Mouse (Mus musculus): Measurements from ENCODE around the gene Mpv17l. TPM values are rescaled to one million over a fixed set of nuclear protein-coding genes. Genes with fewer than 3 reads are reported as not detected.

The Mpv17l gene
- polyA plus RNA-seq, 2 experiments: 3.4 to 4.3 TPM

GRCm38 (mm10) chr16:13994076-13994475 is 91.1 kb downstream of the Mpv17l start:
- ATAC-seq (ENCODE audit: low FRiP score, low read depth): no peak

GRCm38 (mm10) chr16:13994502-13994901 is 91.5 kb downstream of the Mpv17l start:
- Histone ChIP-seq H3K36me3 (ENCODE audit: control insufficient read depth, insufficient read depth, low read length) (no peaks in the 10 kb centered on the region), H3K27ac (replicated peaks; ENCODE audit: low read depth, low read length) (no peak overlapping the region), H3K9me3 (ENCODE audit: control insufficient read depth, low read length) (no peaks in the 10 kb centered on the region), H3K27me3 (ENCODE audit: control insufficient read depth, insufficient read depth, low read length) (no peaks in the 10 kb centered on the region), H3K4me2 (replicated peaks; ENCODE audit: low read depth, low read length, severe bottlenecking) (no peak overlapping the region), H3K4me1 (ENCODE audit: control insufficient read depth, insufficient read depth, low read length) (no peaks in the 10 kb centered on the region), H3K9ac (ENCODE audit: low read depth, low read length, severe bottlenecking) (no peak overlapping the region), H3K4me3 (replicated peaks; ENCODE audit: low read length) (no peak overlapping the region)
- no peak for TF ChIP-seq POLR2A (IDR thresholded peaks at IDR 0.05; ENCODE audit: borderline replicate concordance, extremely low read depth, insufficient read depth, insufficient read length)
- ATAC-seq (ENCODE audit: low FRiP score, low read depth): no peak
- DNase-seq (ENCODE audit: low spot score): no peak
- 61% methylated on average over 1 of the region's 1 CpGs for WGBS

More at GRCm38 (mm10) chr16:13994076-13994475, 91.1 kb downstream of the Mpv17l start:
- Histone ChIP-seq H3K27me3 (ENCODE audit: control insufficient read depth, insufficient read depth, low read length) (no peaks in the 10 kb centered on the region), H3K4me1 (ENCODE audit: control insufficient read depth, insufficient read depth, low read length) (no peaks in the 10 kb centered on the region), H3K4me3 (replicated peaks; ENCODE audit: low read length) (no peak overlapping the region), H3K36me3 (ENCODE audit: control insufficient read depth, insufficient read depth, low read length) (no peaks in the 10 kb centered on the region), H3K27ac (replicated peaks; ENCODE audit: low read depth, low read length) (no peak overlapping the region), H3K9ac (ENCODE audit: low read depth, low read length, severe bottlenecking) (no peak overlapping the region), H3K9me3 (ENCODE audit: control insufficient read depth, low read length) (no peaks in the 10 kb centered on the region), H3K4me2 (replicated peaks; ENCODE audit: low read depth, low read length, severe bottlenecking) (no peak overlapping the region)
- TF ChIP-seq POLR2A (IDR thresholded peaks at IDR 0.05; ENCODE audit: borderline replicate concordance, extremely low read depth, insufficient read depth, insufficient read length): no peak
- DNase-seq (ENCODE audit: low spot score): no peak
- 90% methylated on average over 1 of the region's 1 CpGs for WGBS

Other genes with a start within 250 kb of the Mpv17l start
- gene Parn, start 235.0 kb upstream of the Mpv17l start, polyA plus RNA-seq (2012; rRNA removed): 23.2 and 23.5 TPM in 2 replicates
- gene Parn, start 235.0 kb upstream of the Mpv17l start, polyA plus RNA-seq (2014; fragmentation: Nextera tagmentation; extraction: Ambion mirVana): 39.7 and 41.1 TPM in 2 replicates
- 45.8 and 52.0 TPM in 2 replicates for gene Bfar, start 231.3 kb upstream of the Mpv17l start, polyA plus RNA-seq (2012; rRNA removed)
- 49.8 and 55.7 TPM in 2 replicates for gene Bfar, start 231.3 kb upstream of the Mpv17l start, polyA plus RNA-seq (2014; fragmentation: Nextera tagmentation; extraction: Ambion mirVana)
- 2.8 and 4.3 TPM in 2 replicates for gene 3110001I22Rik, start 231.2 kb upstream of the Mpv17l start, polyA plus RNA-seq (2012; rRNA removed)
- 5.2 and 5.9 TPM in 2 replicates for gene 3110001I22Rik, start 231.2 kb upstream of the Mpv17l start, polyA plus RNA-seq (2014; fragmentation: Nextera tagmentation; extraction: Ambion mirVana)
- 0.12 and 0.19 TPM in 2 replicates for gene Pla2g10, start 172.2 kb upstream of the Mpv17l start, polyA plus RNA-seq (2012; rRNA removed)
- gene Pla2g10, start 172.2 kb upstream of the Mpv17l start, polyA plus RNA-seq (2014; fragmentation: Nextera tagmentation; extraction: Ambion mirVana): 0.26 TPM in 1 of 2 replicates, not detected in the other
- 23.5 and 24.2 TPM in 2 replicates for gene Rrn3, start 122.5 kb upstream of the Mpv17l start, polyA plus RNA-seq (2012; rRNA removed)
- 43.1 and 43.8 TPM in 2 replicates for gene Rrn3, start 122.5 kb upstream of the Mpv17l start, polyA plus RNA-seq (2014; fragmentation: Nextera tagmentation; extraction: Ambion mirVana)
- gene Ntan1, start 84.3 kb upstream of the Mpv17l start, polyA plus RNA-seq (2012; rRNA removed): 100 and 115 TPM in 2 replicates
- 199 and 214 TPM in 2 replicates for gene Ntan1, start 84.3 kb upstream of the Mpv17l start, polyA plus RNA-seq (2014; fragmentation: Nextera tagmentation; extraction: Ambion mirVana)
- gene Pdxdc1, start within 50 bp of the Mpv17l start, polyA plus RNA-seq (2012; rRNA removed): 106 and 109 TPM in 2 replicates
- 105 and 106 TPM in 2 replicates for gene Pdxdc1, start within 50 bp of the Mpv17l start, polyA plus RNA-seq (2014; fragmentation: Nextera tagmentation; extraction: Ambion mirVana)
- 2.9 and 3.0 TPM in 2 replicates for gene 2900011O08Rik, start 83.4 kb downstream of the Mpv17l start, polyA plus RNA-seq (2012; rRNA removed)
- gene 2900011O08Rik, start 83.4 kb downstream of the Mpv17l start, polyA plus RNA-seq (2014; fragmentation: Nextera tagmentation; extraction: Ambion mirVana): 2.5 and 3.7 TPM in 2 replicates
- gene Ifitm7, start 83.7 kb downstream of the Mpv17l start, polyA plus RNA-seq (2012; rRNA removed): 0.12 and 0.13 TPM in 2 replicates
- gene Ifitm7, start 83.7 kb downstream of the Mpv17l start, polyA plus RNA-seq (2014; fragmentation: Nextera tagmentation; extraction: Ambion mirVana): not detected in 2 replicates

All from limb, embryonic 14.5 days (tissue).